Mouse (Mus musculus): ENCODE results near the gene Hcn2. TPM values are rescaled to one million over a fixed set of nuclear protein-coding genes. Genes with fewer than 3 reads are reported as not detected.

Gene Hcn2
- polyA plus RNA-seq, 2 experiments = 0.09 TPM; not detected in 1

DNA sequence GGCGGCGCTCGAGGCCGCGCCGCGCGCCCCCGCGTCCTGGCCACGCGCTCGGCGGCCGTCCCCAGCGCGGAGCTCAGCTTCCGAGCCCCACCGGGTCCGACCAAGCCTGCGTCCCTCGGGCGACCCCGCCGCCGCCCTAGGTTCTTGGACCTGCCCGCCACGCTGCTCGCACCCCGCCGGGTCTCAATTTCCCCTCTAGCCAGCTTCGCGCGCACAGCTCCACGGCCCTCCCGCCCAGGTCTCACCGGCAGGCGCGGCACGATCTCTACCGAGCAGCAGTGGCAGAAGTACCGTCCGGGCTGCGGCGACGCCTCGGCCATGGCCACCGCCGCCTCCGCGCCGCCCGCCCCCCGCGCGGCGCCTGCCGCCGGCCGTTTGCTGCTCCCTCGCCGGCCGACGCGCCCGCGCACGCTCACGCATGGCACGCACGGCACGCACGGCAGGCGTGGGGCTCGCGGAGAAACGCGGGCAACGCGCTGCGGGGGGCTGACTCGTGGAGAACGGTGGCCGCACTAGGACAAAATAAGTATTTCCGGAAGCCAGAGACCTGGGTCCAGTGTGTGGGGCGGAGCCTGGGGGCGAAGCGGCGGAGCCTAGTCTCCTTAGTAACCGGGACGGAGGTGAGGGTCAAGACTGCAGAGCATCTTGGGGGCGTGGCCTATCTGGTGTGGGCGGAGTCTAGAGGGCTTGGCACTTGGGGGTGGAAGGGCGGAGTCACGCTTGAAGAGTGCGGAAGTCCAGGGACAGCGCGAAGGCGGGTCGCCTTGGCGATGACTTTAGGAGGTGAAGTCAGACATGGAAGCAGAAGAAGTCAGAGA lies 50.3 kb downstream of the Hcn2 start, which contains the start of gene Rnf126:
Gene Rnf126, minus strand, starts transcription at position 445 of the 818 bp plus-strand sequence.
- no peaks in the 10 kb centered on the region for H3K27me3 ChIP-seq (ENCODE audit: control insufficient read depth, insufficient read depth, low read length)
- H3K4me1 ChIP-seq (replicated peaks; ENCODE audit: control insufficient read depth in 2 of 2, insufficient read depth in 2 of 2, low read length in 1 of 2) = peaks cover 14 to 16% of the 10 kb centered on the region in 2 experiments
- H3K27ac ChIP-seq = peak within 1 kb of the TSS; percentile 63
- under 1% methylated on average over 101 of the region's 101 CpGs for WGBS (ENCODE audit: insufficient replicate concordance)
- peaks cover 5% of the 10 kb centered on the region for H3K36me3 ChIP-seq (replicated peaks; ENCODE audit: control insufficient read depth, insufficient read depth, low read depth)
- DNase-seq (ENCODE audit: low read depth in 3 of 3, low spot score in 3 of 3) (peak; percentile 98 to 99 (median 98)), ATAC-seq (ENCODE audit: insufficient read depth) (peak; percentile 91)
- no peaks in the 10 kb centered on the region for H3K9me3 ChIP-seq (ENCODE audit: control insufficient read depth, low read length)
- no peak for TF ChIP-seq CTCF (IDR thresholded peaks at IDR 0.05; ENCODE audit: low read depth)
- no peak for TF ChIP-seq EP300 (IDR thresholded peaks at IDR 0.05; ENCODE audit: low read depth)
- H3K4me2 ChIP-seq (ENCODE audit: low read depth) = peak within 1 kb of the TSS; percentile 89
- peak within 1 kb of the TSS; percentile 76 for H3K9ac ChIP-seq (replicated peaks)
- H3K4me3 ChIP-seq (ENCODE audit: insufficient read depth in 1 of 2, low read depth in 2 of 2, low read length in 2 of 2) = peak within 1 kb of the TSS; percentile 72 to 89

DNA sequence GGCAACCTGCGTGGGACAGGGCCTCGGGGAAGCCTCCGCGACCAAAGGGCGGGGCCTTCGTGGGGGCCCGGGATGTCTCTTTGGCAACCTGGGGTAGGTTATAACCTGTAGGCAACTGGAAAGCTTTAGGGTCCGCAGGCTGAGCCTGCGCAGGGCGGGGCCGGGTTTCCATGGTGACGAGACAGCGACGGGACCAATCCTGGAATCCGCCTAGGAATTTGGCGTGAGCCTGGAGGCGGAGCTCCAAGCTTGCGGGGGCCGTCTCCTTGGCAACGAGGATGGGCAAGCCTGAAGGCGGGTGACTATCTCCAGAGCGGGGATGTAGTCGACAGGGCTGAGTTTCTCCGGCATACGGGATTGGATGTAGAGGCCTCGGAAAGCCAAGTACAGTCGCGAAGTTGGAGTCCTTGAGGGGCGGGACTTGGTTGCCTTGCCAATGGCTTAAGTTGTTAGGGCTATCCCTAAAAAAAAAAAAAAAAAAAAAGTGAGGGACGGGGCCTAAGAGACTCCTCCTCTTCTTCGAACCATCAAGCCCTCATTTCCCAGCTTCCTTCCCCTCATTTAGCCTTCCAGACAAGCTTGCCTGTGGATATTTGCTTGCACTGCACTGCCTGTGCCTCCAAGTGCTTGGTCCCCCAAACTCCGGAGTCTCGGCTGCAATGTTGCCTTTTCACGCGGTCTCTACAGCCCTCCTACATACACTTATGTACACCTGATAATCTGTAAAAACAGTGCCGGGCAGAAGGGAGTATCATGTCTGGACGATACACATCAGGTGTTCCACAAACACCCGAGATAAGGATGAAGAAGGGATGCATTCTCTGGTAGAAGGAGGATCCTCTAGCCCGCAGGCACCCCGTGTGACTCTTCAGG lies 51.2 kb downstream of the Hcn2 start:
- TF ChIP-seq EP300 (IDR thresholded peaks at IDR 0.05; ENCODE audit: low read depth) (no peak), CTCF (IDR thresholded peaks at IDR 0.05; ENCODE audit: low read depth) (0 out of 2 replicates have a peak, but pooled peaks have one; percentile 1)
- H3K4me2 ChIP-seq (ENCODE audit: low read depth) = peak overlapping the region; percentile 89
- H3K9me3 ChIP-seq (ENCODE audit: control insufficient read depth, low read length) = no peaks in the 10 kb centered on the region
- peak overlapping the region; percentile 3 for H3K27ac ChIP-seq
- DNase-seq (ENCODE audit: low read depth in 3 of 3, low spot score in 3 of 3) (peak; percentile 64 to 76 (median 70)), ATAC-seq (ENCODE audit: insufficient read depth) (peak; percentile 46)
- peak overlapping the region; percentile 72 to 89 for H3K4me3 ChIP-seq (ENCODE audit: insufficient read depth in 1 of 2, low read depth in 2 of 2, low read length in 2 of 2)
- no peaks in the 10 kb centered on the region for H3K36me3 ChIP-seq (replicated peaks; ENCODE audit: control insufficient read depth, insufficient read depth, low read depth)
- WGBS (ENCODE audit: insufficient replicate concordance) = 10% methylated on average over 40 of the region's 40 CpGs
- peak overlapping the region; percentile 31 for H3K9ac ChIP-seq (replicated peaks)
- H3K27me3 ChIP-seq (ENCODE audit: control insufficient read depth, insufficient read depth, low read length) = no peaks in the 10 kb centered on the region
- peaks cover 14 to 16% of the 10 kb centered on the region in 2 experiments for H3K4me1 ChIP-seq (replicated peaks; ENCODE audit: control insufficient read depth in 2 of 2, insufficient read depth in 2 of 2, low read length in 1 of 2)

DNA sequence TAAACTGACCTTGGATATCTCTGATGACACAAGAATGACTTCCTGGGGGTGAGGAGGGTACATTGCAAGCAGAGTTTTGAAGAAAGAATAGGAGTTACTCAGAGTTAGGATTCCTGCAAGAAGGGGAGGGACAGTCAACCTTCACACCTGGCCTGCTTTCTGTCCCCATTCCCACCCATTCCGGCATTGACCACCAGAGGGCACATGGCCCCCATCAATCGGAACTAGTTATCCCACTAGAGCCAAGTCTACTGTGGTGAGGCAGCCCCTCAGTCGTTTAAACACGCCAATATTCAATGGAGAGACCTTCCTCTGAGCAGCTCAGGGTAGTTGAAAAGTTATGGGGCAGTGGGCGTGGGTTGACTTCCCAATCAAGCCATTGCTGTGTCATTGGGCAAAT lies 52.0 kb downstream of the Hcn2 start:
- H3K27me3 ChIP-seq (ENCODE audit: control insufficient read depth, insufficient read depth, low read length) = no peaks in the 10 kb centered on the region
- H3K27ac ChIP-seq = no peak overlapping the region
- ATAC-seq (ENCODE audit: insufficient read depth) (no peak), DNase-seq (ENCODE audit: low read depth in 3 of 3, low spot score in 3 of 3) (peak in 2 of 3 experiments; percentile 38 to 50)
- H3K9me3 ChIP-seq (ENCODE audit: control insufficient read depth, low read length) = no peaks in the 10 kb centered on the region
- H3K9ac ChIP-seq (replicated peaks) = no peak overlapping the region
- H3K4me2 ChIP-seq (ENCODE audit: low read depth) = no peak overlapping the region
- peaks cover 14 to 16% of the 10 kb centered on the region in 2 experiments for H3K4me1 ChIP-seq (replicated peaks; ENCODE audit: control insufficient read depth in 2 of 2, insufficient read depth in 2 of 2, low read length in 1 of 2)
- H3K4me3 ChIP-seq (ENCODE audit: insufficient read depth in 1 of 2, low read depth in 2 of 2, low read length in 2 of 2) = no peak overlapping the region
- H3K36me3 ChIP-seq (replicated peaks; ENCODE audit: control insufficient read depth, insufficient read depth, low read depth) = no peaks in the 10 kb centered on the region
- WGBS (ENCODE audit: insufficient replicate concordance) = under 1% methylated on average over 5 of the region's 5 CpGs
- TF ChIP-seq CTCF (IDR thresholded peaks at IDR 0.05; ENCODE audit: low read depth) (peak; percentile 93), EP300 (IDR thresholded peaks at IDR 0.05; ENCODE audit: low read depth) (no peak)

DNA sequence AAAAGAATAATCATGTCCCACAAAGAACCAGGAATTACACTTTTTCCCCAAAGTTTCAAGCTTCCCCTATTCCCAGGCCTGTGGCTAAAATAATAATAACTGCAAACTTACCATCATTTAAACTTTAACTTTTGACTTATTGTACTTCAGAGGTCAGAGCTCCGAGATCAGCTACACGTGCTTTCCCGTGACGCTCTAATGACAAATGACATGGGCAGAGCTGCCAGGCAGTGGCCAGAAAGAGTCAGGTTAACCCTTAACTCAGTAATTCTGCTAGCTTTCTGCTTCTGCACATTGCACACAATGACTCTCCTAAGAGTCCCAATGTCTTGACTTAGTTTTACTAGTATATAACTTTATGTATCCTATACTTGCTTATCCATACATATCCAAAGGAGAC lies 52.9 kb downstream of the Hcn2 start:
- no peak for DNase-seq (ENCODE audit: low read depth in 3 of 3, low spot score in 3 of 3)
- no peak for TF ChIP-seq EP300 (IDR thresholded peaks at IDR 0.05; ENCODE audit: low read depth)
- TF ChIP-seq CTCF (IDR thresholded peaks at IDR 0.05; ENCODE audit: low read depth) = no peak
- Histone ChIP-seq H3K36me3 (replicated peaks; ENCODE audit: control insufficient read depth, insufficient read depth, low read depth) (no peaks in the 10 kb centered on the region), H3K4me3 (ENCODE audit: insufficient read depth in 1 of 2, low read depth in 2 of 2, low read length in 2 of 2) (no peak overlapping the region), H3K4me2 (ENCODE audit: low read depth) (no peak overlapping the region), H3K9me3 (ENCODE audit: control insufficient read depth, low read length) (no peaks in the 10 kb centered on the region), H3K4me1 (replicated peaks; ENCODE audit: control insufficient read depth in 2 of 2, insufficient read depth in 2 of 2, low read length in 1 of 2) (peaks cover 14 to 16% of the 10 kb centered on the region in 2 experiments), H3K27me3 (ENCODE audit: control insufficient read depth, insufficient read depth, low read length) (no peaks in the 10 kb centered on the region), H3K27ac (no peak overlapping the region), H3K9ac (replicated peaks) (no peak overlapping the region)
- 52% methylated on average over 4 of the region's 4 CpGs for WGBS (ENCODE audit: insufficient replicate concordance)
- no peak for ATAC-seq (ENCODE audit: insufficient read depth)
